Mouse (Mus musculus): ENCODE data around the gene H2-M10.2. TPM values are rescaled to one million over a fixed set of nuclear protein-coding genes. Genes with fewer than 3 reads are reported as not detected.
"Not testable (repeated sequence)": the region's sequence is repeated elsewhere in the genome, so short reads cannot be mapped to it uniquely, and the experiment has no call there.

H2-M10.2 gene
- 0.17 TPM in 1 of 2 replicates, not detected in the other for polyA plus RNA-seq (2016; fragmentation: Nextera tagmentation; extraction: Ambion mirVana)

GRCm38 (mm10) chr17:36286390-36286789, at the start of gene H2-M10.2:
TSS of gene H2-M10.2 (minus strand) at chr17:36286490.
- WGBS: 91% methylated on average over 2 of the region's 2 CpGs
- no peak within 1 kb of the TSS for H3K27ac ChIP-seq (replicated peaks)
- H3K9me3 ChIP-seq: peaks cover 10% of the 10 kb centered on the region; the same call in 1 of the 2 replicates
- H3K4me3 ChIP-seq: no peak within 1 kb of the TSS
- peaks cover 19% of the 10 kb centered on the region for H3K36me3 ChIP-seq (replicated peaks)
- no peaks in the 10 kb centered on the region for H3K4me1 ChIP-seq
- H3K27me3 ChIP-seq (replicated peaks; ENCODE audit: low read depth, poor library complexity, severe bottlenecking): no peaks in the 10 kb centered on the region
- DNase-seq (ENCODE audit: low spot score): no peak

- Histone ChIP-seq H3K27ac (replicated peaks) (no peak within 1 kb of the TSS), H3K4me3 (no peak within 1 kb of the TSS), H3K4me1 (no peaks in the 10 kb centered on the region), H3K9me3 (no peaks in the 10 kb centered on the region), H3K36me3 (replicated peaks) (no peaks in the 10 kb centered on the region), H3K27me3 (replicated peaks; ENCODE audit: low read depth, poor library complexity, severe bottlenecking) (no peaks in the 10 kb centered on the region)
- DNase-seq (ENCODE audit: low spot score): no peak
- 90% methylated on average over 4 of the region's 4 CpGs for WGBS
Measured at GRCm38 (mm10) chr17:36326055-36326454, 39.8 kb upstream of the H2-M10.2 start, which contains the start of gene H2-M10.1. TSS of gene H2-M10.1 (minus strand) at chr17:36326155.

- no peak for DNase-seq (ENCODE audit: low spot score)
Measured at GRCm38 (mm10) chr17:36315689-36316253, 29.5 kb upstream of the H2-M10.2 start.

GRCm38 (mm10) chr17:36315041-36315688, 28.9 kb upstream of the H2-M10.2 start:
- DNase-seq (ENCODE audit: low spot score): peak; percentile 52
- Histone ChIP-seq H3K36me3 (replicated peaks) (no peaks in the 10 kb centered on the region), H3K27me3 (replicated peaks; ENCODE audit: low read depth, poor library complexity, severe bottlenecking) (no peaks in the 10 kb centered on the region; the same call in 1 of the 2 replicates), H3K9me3 (no peaks in the 10 kb centered on the region), H3K27ac (replicated peaks) (peak overlapping the region; percentile 75), H3K4me1 (peaks cover 7% of the 10 kb centered on the region), H3K4me3 (peak overlapping the region; percentile 65)
- 0% methylated on average over 19 of the region's 19 CpGs for WGBS

More at GRCm38 (mm10) chr17:36315689-36316253, 29.5 kb upstream of the H2-M10.2 start:
- peak overlapping the region; percentile 75; the same call in 1 of the 2 replicates for H3K27ac ChIP-seq (replicated peaks)
- no peaks in the 10 kb centered on the region for H3K9me3 ChIP-seq
- H3K4me1 ChIP-seq: peaks cover 7% of the 10 kb centered on the region
- no peaks in the 10 kb centered on the region; the same call in 1 of the 2 replicates for H3K27me3 ChIP-seq (replicated peaks; ENCODE audit: low read depth, poor library complexity, severe bottlenecking)
- no peaks in the 10 kb centered on the region for H3K36me3 ChIP-seq (replicated peaks)
- WGBS: 24% methylated on average over 5 of the region's 5 CpGs
- peak overlapping the region; percentile 65 for H3K4me3 ChIP-seq

GRCm38 (mm10) chr17:36314511-36314910, 28.2 kb upstream of the H2-M10.2 start:
- Histone ChIP-seq H3K9me3 (no peaks in the 10 kb centered on the region), H3K4me1 (peaks cover 7% of the 10 kb centered on the region), H3K27me3 (replicated peaks; ENCODE audit: low read depth, poor library complexity, severe bottlenecking) (no peaks in the 10 kb centered on the region; the same call in 1 of the 2 replicates), H3K36me3 (replicated peaks) (no peaks in the 10 kb centered on the region), H3K27ac (replicated peaks) (no peak overlapping the region), H3K4me3 (peak overlapping the region; percentile 65)
- DNase-seq (ENCODE audit: low spot score): peak; percentile 19
- under 1% methylated on average over 9 of the region's 9 CpGs for WGBS

GRCm38 (mm10) chr17:36309293-36309692, 23.0 kb upstream of the H2-M10.2 start:
- H3K9me3 ChIP-seq: no peaks in the 10 kb centered on the region
- H3K4me3 ChIP-seq: no peak overlapping the region
- DNase-seq (ENCODE audit: low spot score): no peak
- H3K27ac ChIP-seq (replicated peaks): no peak overlapping the region
- H3K36me3 ChIP-seq (replicated peaks): no peaks in the 10 kb centered on the region
- H3K27me3 ChIP-seq (replicated peaks; ENCODE audit: low read depth, poor library complexity, severe bottlenecking): no peaks in the 10 kb centered on the region
- no peaks in the 10 kb centered on the region for H3K4me1 ChIP-seq
- 32% methylated on average over 1 of the region's 1 CpGs for WGBS

- WGBS: 0% methylated on average over 3 of the region's 3 CpGs
Measured at GRCm38 (mm10) chr17:36308855-36309254, 22.6 kb upstream of the H2-M10.2 start.

GRCm38 (mm10) chr17:36281521-36282245, 4.6 kb downstream of the H2-M10.2 start:
- no peak for DNase-seq (ENCODE audit: low spot score)
- peaks cover 12% of the 10 kb centered on the region; the same call in 1 of the 2 replicates for H3K9me3 ChIP-seq
- H3K4me3 ChIP-seq: no peak overlapping the region
- 88% methylated on average over 4 of the region's 4 CpGs for WGBS
- H3K27me3 ChIP-seq (replicated peaks; ENCODE audit: low read depth, poor library complexity, severe bottlenecking): no peaks in the 10 kb centered on the region
- peaks cover 61% of the 10 kb centered on the region for H3K36me3 ChIP-seq (replicated peaks)
- no peak overlapping the region for H3K27ac ChIP-seq (replicated peaks)
- H3K4me1 ChIP-seq: no peaks in the 10 kb centered on the region

More at GRCm38 (mm10) chr17:36308855-36309254, 22.6 kb upstream of the H2-M10.2 start:
- H3K4me1 ChIP-seq; H3K27ac ChIP-seq (replicated peaks); H3K27me3 ChIP-seq (replicated peaks; ENCODE audit: low read depth, poor library complexity, severe bottlenecking); H3K4me3 ChIP-seq; H3K36me3 ChIP-seq (replicated peaks); H3K9me3 ChIP-seq: not testable (repeated sequence)
- peak; percentile 67 for DNase-seq (ENCODE audit: low spot score)

GRCm38 (mm10) chr17:36274776-36275175, 11.5 kb downstream of the H2-M10.2 start:
- Histone ChIP-seq H3K4me1 (peaks cover 27% of the 10 kb centered on the region), H3K4me3 (no peak overlapping the region), H3K36me3 (replicated peaks) (peaks cover 63% of the 10 kb centered on the region), H3K9me3 (no peaks in the 10 kb centered on the region), H3K27ac (replicated peaks) (no peak overlapping the region), H3K27me3 (replicated peaks; ENCODE audit: low read depth, poor library complexity, severe bottlenecking) (no peaks in the 10 kb centered on the region)
- 95% methylated on average over 4 of the region's 4 CpGs for WGBS
- DNase-seq (ENCODE audit: low spot score): no peak

GRCm38 (mm10) chr17:36273796-36274195, 12.5 kb downstream of the H2-M10.2 start:
- no peak for DNase-seq (ENCODE audit: low spot score)
- Histone ChIP-seq H3K36me3 (replicated peaks) (peaks cover 56% of the 10 kb centered on the region), H3K27me3 (replicated peaks; ENCODE audit: low read depth, poor library complexity, severe bottlenecking) (no peaks in the 10 kb centered on the region), H3K9me3 (no peaks in the 10 kb centered on the region), H3K27ac (replicated peaks) (no peak overlapping the region), H3K4me1 (peaks cover 27% of the 10 kb centered on the region), H3K4me3 (no peak overlapping the region; the same call in 1 of the 2 replicates)
- WGBS: 93% methylated on average over 4 of the region's 4 CpGs

- no peak for DNase-seq (ENCODE audit: low spot score)
- peak overlapping the region; percentile 96 for H3K4me3 ChIP-seq
- no peak overlapping the region for H3K27ac ChIP-seq (replicated peaks)
- H3K9me3 ChIP-seq: no peaks in the 10 kb centered on the region
- WGBS: 88% methylated on average over 9 of the region's 9 CpGs
- H3K27me3 ChIP-seq (replicated peaks; ENCODE audit: low read depth, poor library complexity, severe bottlenecking): no peaks in the 10 kb centered on the region
- H3K36me3 ChIP-seq (replicated peaks): peaks cover 56% of the 10 kb centered on the region
- peaks cover 27% of the 10 kb centered on the region for H3K4me1 ChIP-seq
Measured at GRCm38 (mm10) chr17:36272643-36273366, 13.5 kb downstream of the H2-M10.2 start.
